Mouse (Mus musculus): ENCODE measurements around the gene Unc50.

- TF ChIP-seq POLR2A (IDR thresholded peaks at IDR 0.05; ENCODE audit: control insufficient read depth, extremely low read depth, insufficient read depth, low read length, poor library complexity): no peak
- TF ChIP-seq CTCF (IDR thresholded peaks at IDR 0.05; ENCODE audit: borderline replicate concordance, control insufficient read depth, extremely low read depth, insufficient read depth, low read length, poor library complexity): no peak
Observed at GRCm38 (mm10) chr1:37488531-37488930, 58.6 kb downstream of the Unc50 start.
